Comparison of ENCODE assay signal across 12 mouse cellular contexts in genomic region chr19:43927057-43927456, GRCm38 (mm10). TPM values are rescaled to one million over a fixed set of nuclear protein-coding genes. Genes with fewer than 3 reads are reported as not detected.
DNase-seq lines count a peak whose midpoint lies in the region; ATAC-seq and TF ChIP-seq lines count a peak whose summit lies in the region.
"Had no signal": no experiment of that assay in that cellular context is flagged by ENCODE, and none has a peak within 500 bp of the region (broad histone marks: within the 10 kb centered on the region; RNA-seq: fewer than 3 reads in every experiment).

No protein-coding gene starts in this region.

- peaks cover 7% of the 10 kb centered on the region; the same call in 1 of the 2 replicates for H3K36me3 ChIP-seq in embryonic facial prominence, embryonic 14.5 days (ENCODE audit: control insufficient read depth, insufficient read depth, low read length)
- peaks cover 9% of the 10 kb centered on the region for H3K36me3 ChIP-seq in embryonic facial prominence, embryonic 10.5 days (replicated peaks)
- H3K36me3 ChIP-seq in E14TG2a.4 (ENCODE audit: insufficient read depth, low read length): no peaks in the 10 kb centered on the region
- H3K36me3 ChIP-seq: hindbrain, embryonic 15.5 days; liver, embryonic 13.5 days had no signal

- H3K4me2 ChIP-seq in embryonic facial prominence, embryonic 14.5 days (ENCODE audit: low read depth, low read length): no peak overlapping the region
- H3K4me2 ChIP-seq: hindbrain, embryonic 15.5 days; liver, embryonic 13.5 days had no signal

- ATAC-seq in embryonic facial prominence, embryonic 14.5 days (ENCODE audit: low read depth): no peak
- ATAC-seq in common myeloid progenitor, adult 5-6 weeks (replicated peaks; ENCODE audit: low read depth, poor library complexity, severe bottlenecking): 0 out of 2 replicates have a peak, but pooled peaks have one; percentile 17
- ATAC-seq: midbrain, embryonic 16.5 days had no signal

- DNase-seq in embryonic facial prominence, embryonic 14.5 days (ENCODE audit: low spot score): no peak
- no peak for DNase-seq in embryonic facial prominence, embryonic 10.5 days (ENCODE audit: low spot score)
- peak; percentile 32 to 62 for DNase-seq in left cerebral cortex, adult 9 months (ENCODE audit: low spot score in 2 of 2)
- DNase-seq in lung, adult 18-20 months: no peak
- DNase-seq in thymus, postnatal 14 days: no peak
- no peak for DNase-seq in kidney, adult 18-20 months
- DNase-seq: gastrocnemius, postnatal 10 days; liver, embryonic 13.5 days had no signal

- no peak overlapping the region for H3K27ac ChIP-seq in embryonic facial prominence, embryonic 14.5 days (replicated peaks; ENCODE audit: low read depth, low read length)
- no peak overlapping the region for H3K27ac ChIP-seq in embryonic facial prominence, embryonic 10.5 days (replicated peaks)
- H3K27ac ChIP-seq: hindbrain, embryonic 15.5 days; liver, embryonic 13.5 days had no signal

- TF ChIP-seq CTCF in E14TG2a.4 (conservative IDR thresholded peaks at IDR 0.05; ENCODE audit: low read length): no peak

- 58% methylated on average over 10 of the region's 10 CpGs for WGBS in embryonic facial prominence, embryonic 14.5 days
- 81% methylated on average over 10 of the region's 10 CpGs for WGBS in embryonic facial prominence, embryonic 10.5 days

- H3K9me3 ChIP-seq in embryonic facial prominence, embryonic 14.5 days (ENCODE audit: control insufficient read depth, low read length): 0 out of 2 replicates have a peak, but pooled peaks cover 4% of the 10 kb centered on the region
- peaks cover 6% of the 10 kb centered on the region; the same call in 1 of the 2 replicates for H3K9me3 ChIP-seq in embryonic facial prominence, embryonic 10.5 days
- H3K9me3 ChIP-seq in E14TG2a.4 (ENCODE audit: low read length): no peaks in the 10 kb centered on the region
- H3K9me3 ChIP-seq: hindbrain, embryonic 15.5 days; liver, embryonic 13.5 days had no signal

- no peaks in the 10 kb centered on the region for H3K27me3 ChIP-seq in embryonic facial prominence, embryonic 14.5 days (replicated peaks; ENCODE audit: control insufficient read depth, insufficient read depth, low read length)
- H3K27me3 ChIP-seq in embryonic facial prominence, embryonic 10.5 days (replicated peaks; ENCODE audit: low read depth, poor library complexity, severe bottlenecking): no peaks in the 10 kb centered on the region
- H3K27me3 ChIP-seq in E14TG2a.4 (ENCODE audit: insufficient read depth, low read length): no peaks in the 10 kb centered on the region
- H3K27me3 ChIP-seq: hindbrain, embryonic 15.5 days; liver, embryonic 13.5 days had no signal

- 0 out of 2 replicates have a peak overlapping the region, but pooled peaks have one; percentile 11 for H3K9ac ChIP-seq in embryonic facial prominence, embryonic 14.5 days (ENCODE audit: low read depth, low read length)
- H3K9ac ChIP-seq: hindbrain, embryonic 15.5 days; liver, embryonic 13.5 days had no signal

- peaks cover 10% of the 10 kb centered on the region; the same call in 1 of the 2 replicates for H3K4me1 ChIP-seq in embryonic facial prominence, embryonic 14.5 days (ENCODE audit: control insufficient read depth, insufficient read depth, low read length)
- H3K4me1 ChIP-seq in embryonic facial prominence, embryonic 10.5 days: peaks cover 19% of the 10 kb centered on the region
- peaks cover 56% of the 10 kb centered on the region for H3K4me1 ChIP-seq in E14TG2a.4 (replicated peaks; ENCODE audit: low read depth, low read length)

- H3K4me3 ChIP-seq in embryonic facial prominence, embryonic 14.5 days (ENCODE audit: low read depth, low read length): no peak overlapping the region
- H3K4me3 ChIP-seq in embryonic facial prominence, embryonic 10.5 days: no peak overlapping the region
- peak overlapping the region; percentile 48 for H3K4me3 ChIP-seq in E14TG2a.4 (replicated peaks; ENCODE audit: low read length)
- H3K4me3 ChIP-seq: hindbrain, embryonic 15.5 days; liver, embryonic 13.5 days had no signal

RNA-seq across cellular contexts. Expression of gene Dnmbp, which starts 12.9 kb away (rescaled TPM):
- 15.3 and 18.8 TPM in 2 replicates for polyA plus RNA-seq in embryonic facial prominence, embryonic 14.5 days (2014; fragmentation: Nextera tagmentation; extraction: Ambion mirVana)
- polyA plus RNA-seq in embryonic facial prominence, embryonic 10.5 days (2016; fragmentation: Nextera tagmentation; extraction: Ambion mirVana): 20.4 and 20.8 TPM in 2 replicates
- 8.4 and 9.0 TPM in 2 replicates for total RNA-seq in common myeloid progenitor, adult 5-6 weeks (2017)

RNA-seq across cellular contexts. Expression of gene Cpn1, which starts 59.3 kb away (rescaled TPM):
- polyA plus RNA-seq in embryonic facial prominence, embryonic 14.5 days (2014; fragmentation: Nextera tagmentation; extraction: Ambion mirVana): 0.22 and 0.33 TPM in 2 replicates
- 0.07 and 0.13 TPM in 2 replicates for polyA plus RNA-seq in embryonic facial prominence, embryonic 10.5 days (2016; fragmentation: Nextera tagmentation; extraction: Ambion mirVana)
- 0.19 TPM in 1 of 2 replicates, not detected in the other for total RNA-seq in common myeloid progenitor, adult 5-6 weeks (2017)
- total RNA-seq: gastrocnemius, postnatal 10 days had no signal

Comparison
In these comparisons a context has a peak if more than half of its experiments do, and no peak if none do; other contexts are left out.
1. DNase-seq: peak in left cerebral cortex, adult 9 months (2 of 2); none in embryonic facial prominence, embryonic 14.5 days (single experiment), embryonic facial prominence, embryonic 10.5 days (single experiment), lung, adult 18-20 months (0 of 2), thymus, postnatal 14 days (single experiment) and kidney, adult 18-20 months (single experiment).